Mouse (Mus musculus) hindbrain, embryonic 12.5 days (tissue): ENCODE results near the gene Shisal1. TPM values are rescaled to one million over a fixed set of nuclear protein-coding genes. Genes with fewer than 3 reads are reported as not detected.

Source experiments
- ATAC-seq: fragments of 200-750 bp; cut with Nextera tagmentation; 2 replicates; pipeline ENCODE4 v1.8.0; 2017; ENCODE audit warnings: moderate TSS enrichment; ENCODE audit not compliant: low FRiP score
- H3K27ac ChIP-seq: fragments of 300-500 bp; sonication (generic); 2 replicates; pipeline ENCODE4 v1.5.1; 2016; ENCODE audit warnings: mild to moderate bottlenecking
- H3K27me3 ChIP-seq: fragments of 300-500 bp; sonication (generic); 2 replicates; pipeline ENCODE4 v1.6.1; 2016; ENCODE audit warnings: mild to moderate bottlenecking
- H3K36me3 ChIP-seq: fragments of 300-500 bp; sonication (generic); 2 replicates; pipeline ENCODE4 v1.6.1; 2016; ENCODE audit warnings: mild to moderate bottlenecking
- H3K4me1 ChIP-seq: fragments of 300-500 bp; sonication (generic); 2 replicates; pipeline ENCODE4 v1.6.1; 2016
- H3K4me2 ChIP-seq: fragments of 300-500 bp; sonication (generic); replicated peaks from 2 replicates; pipeline ENCODE4 v1.6.1; 2016; ENCODE audit warnings: mild to moderate bottlenecking
- H3K4me3 ChIP-seq: fragments of 300-500 bp; sonication (generic); 2 replicates; pipeline ENCODE4 v1.5.1; 2016; ENCODE audit warnings: mild to moderate bottlenecking
- H3K9ac ChIP-seq: fragments of 300-500 bp; sonication (generic); 2 replicates; pipeline ENCODE4 v1.6.1; 2016; ENCODE audit warnings: mild to moderate bottlenecking, moderate library complexity
- H3K9me3 ChIP-seq: fragments of 300-500 bp; sonication (generic); replicated peaks from 2 replicates; pipeline ENCODE4 v1.6.1; 2016; ENCODE audit warnings: mild to moderate bottlenecking
- WGBS: fragments of 180-500 bp; shearing (Covaris S2); methylation state at CpG from one replicate; pipeline ENCODE4 v1.1.7; 2016; 5-methylcytosine and 5-hydroxymethylcytosine counted together
- polyA plus RNA-seq: library from polyadenylated mRNA; unstranded; fragments of >200 nt; fragmentation: Nextera tagmentation; extraction: Ambion mirVana; gene quantifications from 2 replicates; pipeline ENCODE4 v1.2.1, GENCODE M21; 2016

The Shisal1 gene
- polyA plus RNA-seq, 1 experiment from 2014 or later = 9.4 TPM

GRCm38 (mm10) chr15:84365675-84366381 lies 81.1 kb downstream of the Shisal1 start:
- Histone ChIP-seq H3K4me1 (peaks cover 12% of the 10 kb centered on the region), H3K4me2 (no peak overlapping the region), H3K9me3 (no peaks in the 10 kb centered on the region; the same call in 1 of the 2 replicates), H3K4me3 (no peak overlapping the region), H3K36me3 (no peaks in the 10 kb centered on the region), H3K27ac (no peak overlapping the region; the same call in 1 of the 2 replicates), H3K27me3 (no peaks in the 10 kb centered on the region), H3K9ac (no peak overlapping the region)
- no peak for ATAC-seq
- WGBS = 56% methylated on average over 17 of the region's 17 CpGs

- WGBS = 88% methylated on average over 3 of the region's 3 CpGs
- H3K27me3 ChIP-seq = no peaks in the 10 kb centered on the region
- H3K9me3 ChIP-seq = no peaks in the 10 kb centered on the region; the same call in 1 of the 2 replicates
- H3K4me1 ChIP-seq = peaks cover 23% of the 10 kb centered on the region
- H3K4me3 ChIP-seq = no peak overlapping the region
- H3K4me2 ChIP-seq = no peak overlapping the region
- no peaks in the 10 kb centered on the region for H3K36me3 ChIP-seq
- ATAC-seq = no peak
- H3K9ac ChIP-seq = no peak overlapping the region
- H3K27ac ChIP-seq = no peak overlapping the region
Measured at GRCm38 (mm10) chr15:84364746-84365145, 82.2 kb downstream of the Shisal1 start.

- peaks cover 2% of the 10 kb centered on the region; the same call in 1 of the 2 replicates for H3K27me3 ChIP-seq
- H3K9me3 ChIP-seq = no peaks in the 10 kb centered on the region
- peaks cover 27% of the 10 kb centered on the region for H3K4me1 ChIP-seq
- no peak overlapping the region for H3K9ac ChIP-seq
- 85% methylated on average over 5 of the region's 5 CpGs for WGBS
- no peak for ATAC-seq
- no peak overlapping the region for H3K4me2 ChIP-seq
- no peaks in the 10 kb centered on the region for H3K36me3 ChIP-seq
- no peak overlapping the region for H3K4me3 ChIP-seq
- H3K27ac ChIP-seq = no peak overlapping the region
Measured at GRCm38 (mm10) chr15:84355081-84355480, 91.8 kb downstream of the Shisal1 start.

GRCm38 (mm10) chr15:84351915-84352844 lies 94.7 kb downstream of the Shisal1 start:
- WGBS = 62% methylated on average over 21 of the region's 21 CpGs
- H3K9me3 ChIP-seq = no peaks in the 10 kb centered on the region
- H3K4me1 ChIP-seq = peaks cover 24% of the 10 kb centered on the region
- H3K9ac ChIP-seq = no peak overlapping the region
- H3K36me3 ChIP-seq = no peaks in the 10 kb centered on the region
- no peaks in the 10 kb centered on the region for H3K27me3 ChIP-seq
- H3K4me2 ChIP-seq = no peak overlapping the region
- H3K27ac ChIP-seq = peak overlapping the region; percentile 17; the same call in 1 of the 2 replicates
- no peak overlapping the region for H3K4me3 ChIP-seq
- 0 out of 2 replicates have a peak, but pooled peaks have one; percentile 26 for ATAC-seq

GRCm38 (mm10) chr15:84351342-84351741 lies 95.6 kb downstream of the Shisal1 start:
- H3K4me2 ChIP-seq = no peak overlapping the region
- H3K9me3 ChIP-seq = no peaks in the 10 kb centered on the region
- no peaks in the 10 kb centered on the region for H3K36me3 ChIP-seq
- H3K4me3 ChIP-seq = no peak overlapping the region
- peaks cover 24% of the 10 kb centered on the region for H3K4me1 ChIP-seq
- WGBS = 83% methylated on average over 7 of the region's 7 CpGs
- no peak for ATAC-seq
- no peak overlapping the region for H3K9ac ChIP-seq
- no peaks in the 10 kb centered on the region for H3K27me3 ChIP-seq
- no peak overlapping the region for H3K27ac ChIP-seq

- Histone ChIP-seq H3K4me2 (no peak overlapping the region), H3K4me1 (peaks cover 26% of the 10 kb centered on the region), H3K4me3 (no peak overlapping the region), H3K9ac (no peak overlapping the region), H3K27me3 (no peaks in the 10 kb centered on the region), H3K36me3 (no peaks in the 10 kb centered on the region), H3K27ac (peak overlapping the region; percentile 71), H3K9me3 (no peaks in the 10 kb centered on the region)
- peak; percentile 40; the same call in 1 of the 2 replicates for ATAC-seq
- 42% methylated on average over 14 of the region's 14 CpGs for WGBS
Measured at GRCm38 (mm10) chr15:84349915-84350738, 96.8 kb downstream of the Shisal1 start.

GRCm38 (mm10) chr15:84348769-84349168 lies 98.1 kb downstream of the Shisal1 start:
- peaks cover 35% of the 10 kb centered on the region for H3K4me1 ChIP-seq
- ATAC-seq = no peak
- no peaks in the 10 kb centered on the region for H3K36me3 ChIP-seq
- H3K27me3 ChIP-seq = no peaks in the 10 kb centered on the region
- WGBS = 94% methylated on average over 4 of the region's 4 CpGs
- H3K4me3 ChIP-seq = no peak overlapping the region
- H3K9me3 ChIP-seq = no peaks in the 10 kb centered on the region
- H3K4me2 ChIP-seq = no peak overlapping the region
- no peak overlapping the region for H3K9ac ChIP-seq
- H3K27ac ChIP-seq = 0 out of 2 replicates have a peak overlapping the region, but pooled peaks have one; percentile 71

- Histone ChIP-seq H3K4me1 (peaks cover 13% of the 10 kb centered on the region), H3K36me3 (no peaks in the 10 kb centered on the region), H3K9ac (no peak overlapping the region), H3K27ac (no peak overlapping the region), H3K9me3 (no peaks in the 10 kb centered on the region), H3K27me3 (no peaks in the 10 kb centered on the region; the same call in 1 of the 2 replicates), H3K4me2 (no peak overlapping the region), H3K4me3 (no peak overlapping the region)
- 66% methylated on average over 2 of the region's 2 CpGs for WGBS
- no peak for ATAC-seq
Measured at GRCm38 (mm10) chr15:84340926-84341325, 106.0 kb downstream of the Shisal1 start.

GRCm38 (mm10) chr15:84337599-84337998 lies 109.3 kb downstream of the Shisal1 start:
- Histone ChIP-seq H3K27me3 (no peaks in the 10 kb centered on the region; the same call in 1 of the 2 replicates), H3K27ac (no peak overlapping the region), H3K4me1 (no peaks in the 10 kb centered on the region), H3K9me3 (no peaks in the 10 kb centered on the region), H3K9ac (no peak overlapping the region), H3K4me3 (no peak overlapping the region), H3K36me3 (no peaks in the 10 kb centered on the region), H3K4me2 (no peak overlapping the region)
- 74% methylated on average over 5 of the region's 5 CpGs for WGBS
- no peak for ATAC-seq

- no peak for ATAC-seq
- 74% methylated on average over 12 of the region's 12 CpGs for WGBS
Measured at GRCm38 (mm10) chr15:84336281-84336817, 110.5 kb downstream of the Shisal1 start.

GRCm38 (mm10) chr15:84331066-84331612 lies 115.8 kb downstream of the Shisal1 start:
- H3K9me3 ChIP-seq = no peaks in the 10 kb centered on the region
- no peak overlapping the region for H3K27ac ChIP-seq
- no peaks in the 10 kb centered on the region for H3K36me3 ChIP-seq
- no peak overlapping the region for H3K4me2 ChIP-seq
- ATAC-seq = no peak
- 86% methylated on average over 4 of the region's 4 CpGs for WGBS
- no peak overlapping the region for H3K4me3 ChIP-seq
- H3K9ac ChIP-seq = no peak overlapping the region
- no peaks in the 10 kb centered on the region for H3K4me1 ChIP-seq
- peaks cover 4% of the 10 kb centered on the region; the same call in 1 of the 2 replicates for H3K27me3 ChIP-seq

More at GRCm38 (mm10) chr15:84336281-84336817, 110.5 kb downstream of the Shisal1 start:
- Histone ChIP-seq H3K9ac (no peak overlapping the region), H3K9me3 (no peaks in the 10 kb centered on the region), H3K4me2 (no peak overlapping the region), H3K36me3 (no peaks in the 10 kb centered on the region), H3K27ac (peak overlapping the region; percentile 2; the same call in 1 of the 2 replicates), H3K4me3 (no peak overlapping the region), H3K27me3 (peaks cover 4% of the 10 kb centered on the region; the same call in 1 of the 2 replicates), H3K4me1 (no peaks in the 10 kb centered on the region)
